ENCODE assay signal across 12 mouse cellular contexts in genomic region chr17:68103346-68103745, GRCm38 (mm10).
DNase-seq lines count a peak whose midpoint lies in the region; ATAC-seq and TF ChIP-seq lines count a peak whose summit lies in the region.
"Had no signal": no experiment of that assay in that cellular context is flagged by ENCODE, and none has a peak within 500 bp of the region (broad histone marks: within the 10 kb centered on the region; RNA-seq: fewer than 3 reads in every experiment).

No protein-coding gene starts in this region.

- no peaks in the 10 kb centered on the region for H3K36me3 ChIP-seq in kidney, postnatal 0 days (ENCODE audit: insufficient read depth, low read length)

- no peaks in the 10 kb centered on the region for H3K27me3 ChIP-seq in kidney, postnatal 0 days (ENCODE audit: insufficient read depth, low read length)

- intact Hi-C loops in heart, postnatal 10 days (cut with DNase I), result no loop called here

- no peak overlapping the region for H3K27ac ChIP-seq in kidney, postnatal 0 days
- H3K27ac ChIP-seq: gastrocnemius, adult 2 months had no signal

- ATAC-seq in kidney, postnatal 0 days (replicated peaks; ENCODE audit: low FRiP score, low read depth), result peak; percentile 65; the same call in 1 of the 2 replicates
- ATAC-seq: inflammation-experienced regulatory T-cells, adult 6 months had no signal

- H3K4me3 ChIP-seq in kidney, postnatal 0 days (replicated peaks; ENCODE audit: low read depth, low read length), result no peak overlapping the region
- H3K4me3 ChIP-seq: gastrocnemius, adult 2 months had no signal

- TF ChIP-seq CTCF in kidney, postnatal 0 days (IDR thresholded peaks at IDR 0.05; ENCODE audit: low read depth), result no peak

- H3K4me1 ChIP-seq in kidney, postnatal 0 days (replicated peaks; ENCODE audit: insufficient read depth, low read length), result no peaks in the 10 kb centered on the region

- WGBS in kidney, postnatal 0 days, result 35% methylated on average over 6 of the region's 6 CpGs

- no peak overlapping the region for H3K4me2 ChIP-seq in kidney, postnatal 0 days (ENCODE audit: low read length)

- H3K9me3 ChIP-seq in kidney, postnatal 0 days (replicated peaks; ENCODE audit: low read length), result no peaks in the 10 kb centered on the region

- DNase-seq in kidney, adult 11 months, result peak; percentile 36
- no peak for DNase-seq in kidney, adult 18-20 months
- DNase-seq in heart, postnatal 10 days, result peak; percentile 80 to 82
- DNase-seq in kidney, postnatal 0 days (ENCODE audit: low spot score), result peak; percentile 77
- DNase-seq in ovary, postnatal 14 days (ENCODE audit: low spot score), result peak; percentile 6
- DNase-seq in left cerebral cortex, adult 18-20 months (ENCODE audit: low spot score in 2 of 2), result no peak
- DNase-seq in right cerebral cortex, postnatal 25 days, result no peak
- DNase-seq in spleen, adult 12 weeks (ENCODE audit: low spot score), result no peak
- DNase-seq: cerebellum, adult 9-11 months; gastrocnemius, adult 2 months; right cerebral cortex, postnatal 14 days had no signal

- H3K9ac ChIP-seq in kidney, postnatal 0 days (ENCODE audit: low read depth, low read length), result no peak overlapping the region

Comparison
In these comparisons a context has a peak if more than half of its experiments do, and no peak if none do; other contexts are left out.
1. DNase-seq: peak in kidney, adult 11 months (single experiment), heart, postnatal 10 days (2 of 2), kidney, postnatal 0 days (single experiment) and ovary, postnatal 14 days (single experiment); none in kidney, adult 18-20 months (single experiment), left cerebral cortex, adult 18-20 months (0 of 2), right cerebral cortex, postnatal 25 days (single experiment) and spleen, adult 12 weeks (single experiment).